Mouse (Mus musculus): Measurements from ENCODE around the gene Urgcp. TPM values are rescaled to one million over a fixed set of nuclear protein-coding genes. Genes with fewer than 3 reads are reported as not detected.
A peak's percentile ranks its signal among the peaks of the same experiment; 100 is the strongest.

Gene Urgcp
- polyA plus RNA-seq, 1 experiment from 2014 or later = 37.6 TPM

GRCm38 (mm10) chr11:5780035-5780499 is 17.9 kb upstream of the Urgcp start:
- no peak overlapping the region for H3K27ac ChIP-seq
- H3K4me1 ChIP-seq = no peaks in the 10 kb centered on the region
- no peaks in the 10 kb centered on the region for H3K27me3 ChIP-seq (replicated peaks)
- H3K9me3 ChIP-seq = no peaks in the 10 kb centered on the region
- no peaks in the 10 kb centered on the region for H3K36me3 ChIP-seq (replicated peaks)
- H3K4me2 ChIP-seq = no peak overlapping the region
- WGBS = 94% methylated on average over 6 of the region's 6 CpGs
- no peak overlapping the region for H3K4me3 ChIP-seq
- H3K9ac ChIP-seq = no peak overlapping the region
- no peak for ATAC-seq (replicated peaks)

GRCm38 (mm10) chr11:5778481-5778880 is 16.3 kb upstream of the Urgcp start:
- Histone ChIP-seq H3K4me1 (no peaks in the 10 kb centered on the region), H3K4me2 (no peak overlapping the region), H3K36me3 (replicated peaks) (no peaks in the 10 kb centered on the region), H3K27me3 (replicated peaks) (no peaks in the 10 kb centered on the region), H3K9me3 (no peaks in the 10 kb centered on the region), H3K4me3 (no peak overlapping the region), H3K9ac (no peak overlapping the region), H3K27ac (no peak overlapping the region)
- 82% methylated on average over 2 of the region's 2 CpGs for WGBS
- ATAC-seq (replicated peaks) = no peak

- 91% methylated on average over 6 of the region's 6 CpGs for WGBS
- no peaks in the 10 kb centered on the region for H3K27me3 ChIP-seq (replicated peaks)
- no peaks in the 10 kb centered on the region for H3K9me3 ChIP-seq
- H3K36me3 ChIP-seq (replicated peaks) = peaks cover 9% of the 10 kb centered on the region; the same call in 1 of the 2 replicates
- no peak overlapping the region for H3K4me3 ChIP-seq
- H3K4me1 ChIP-seq = peaks cover 6% of the 10 kb centered on the region
- H3K27ac ChIP-seq = no peak overlapping the region
- no peak overlapping the region for H3K9ac ChIP-seq
- no peak for ATAC-seq (replicated peaks)
- H3K4me2 ChIP-seq = no peak overlapping the region
Observed at GRCm38 (mm10) chr11:5766019-5766418, 3.8 kb upstream of the Urgcp start.

- H3K36me3 ChIP-seq (replicated peaks) = 0 out of 2 replicates have a peak, but pooled peaks cover 3% of the 10 kb centered on the region
- H3K4me1 ChIP-seq = peaks cover 14% of the 10 kb centered on the region
- peak overlapping the region; percentile 74 for H3K4me2 ChIP-seq
- H3K27ac ChIP-seq = peak overlapping the region; percentile 96
- WGBS = 19% methylated on average over 6 of the region's 6 CpGs
- H3K4me3 ChIP-seq = peak overlapping the region; percentile 81
- no peaks in the 10 kb centered on the region for H3K27me3 ChIP-seq (replicated peaks)
- no peaks in the 10 kb centered on the region for H3K9me3 ChIP-seq
- ATAC-seq (replicated peaks) = peak; percentile 62
- peak overlapping the region; percentile 85 for H3K9ac ChIP-seq
Observed at GRCm38 (mm10) chr11:5762633-5762982, 432 bp upstream of the Urgcp start.

- H3K27me3 ChIP-seq (replicated peaks) = no peaks in the 10 kb centered on the region
- H3K4me3 ChIP-seq = no peak overlapping the region
- ATAC-seq (replicated peaks) = no peak
- no peaks in the 10 kb centered on the region for H3K9me3 ChIP-seq
- WGBS = 85% methylated on average over 2 of the region's 2 CpGs
- H3K27ac ChIP-seq = no peak overlapping the region
- H3K9ac ChIP-seq = no peak overlapping the region
- no peaks in the 10 kb centered on the region for H3K4me1 ChIP-seq
- H3K4me2 ChIP-seq = no peak overlapping the region
- no peaks in the 10 kb centered on the region for H3K36me3 ChIP-seq (replicated peaks)
Observed at GRCm38 (mm10) chr11:5753755-5754154, 8.4 kb downstream of the Urgcp start.

- no peak for ATAC-seq (replicated peaks)
Observed at GRCm38 (mm10) chr11:5744951-5745350, 17.2 kb downstream of the Urgcp start.

GRCm38 (mm10) chr11:5742106-5742505 is 20.1 kb downstream of the Urgcp start:
- Histone ChIP-seq H3K27ac (no peak overlapping the region), H3K4me3 (no peak overlapping the region), H3K4me1 (peaks cover 7% of the 10 kb centered on the region), H3K9me3 (no peaks in the 10 kb centered on the region), H3K9ac (no peak overlapping the region), H3K4me2 (no peak overlapping the region), H3K36me3 (replicated peaks) (no peaks in the 10 kb centered on the region), H3K27me3 (replicated peaks) (no peaks in the 10 kb centered on the region)
- WGBS = 76% methylated on average over 7 of the region's 7 CpGs
- no peak for ATAC-seq (replicated peaks)

More at GRCm38 (mm10) chr11:5744951-5745350, 17.2 kb downstream of the Urgcp start:
- H3K4me3 ChIP-seq = no peak overlapping the region
- WGBS = 72% methylated on average over 2 of the region's 2 CpGs
- no peak overlapping the region for H3K9ac ChIP-seq
- H3K27me3 ChIP-seq (replicated peaks) = no peaks in the 10 kb centered on the region
- no peak overlapping the region for H3K27ac ChIP-seq
- H3K9me3 ChIP-seq = no peaks in the 10 kb centered on the region
- no peaks in the 10 kb centered on the region for H3K36me3 ChIP-seq (replicated peaks)
- peaks cover 3% of the 10 kb centered on the region for H3K4me1 ChIP-seq
- H3K4me2 ChIP-seq = no peak overlapping the region

GRCm38 (mm10) chr11:5740965-5741627 is 21.1 kb downstream of the Urgcp start:
- peak overlapping the region; percentile 97 for H3K4me3 ChIP-seq
- WGBS = under 1% methylated on average over 39 of the region's 50 CpGs
- H3K4me2 ChIP-seq = peak overlapping the region; percentile 79
- peak overlapping the region; percentile 97 for H3K9ac ChIP-seq
- H3K27ac ChIP-seq = peak overlapping the region; percentile 82
- no peaks in the 10 kb centered on the region for H3K27me3 ChIP-seq (replicated peaks)
- peak; percentile 94 for ATAC-seq (replicated peaks)
- H3K9me3 ChIP-seq = no peaks in the 10 kb centered on the region
- no peaks in the 10 kb centered on the region for H3K36me3 ChIP-seq (replicated peaks)
- H3K4me1 ChIP-seq = peaks cover 7% of the 10 kb centered on the region

GRCm38 (mm10) chr11:5740599-5740964 is 21.6 kb downstream of the Urgcp start:
- 1% methylated on average over 26 of the region's 26 CpGs for WGBS

GRCm38 (mm10) chr11:5739846-5740245 is 22.3 kb downstream of the Urgcp start:
- 62% methylated on average over 3 of the region's 3 CpGs for WGBS
- ATAC-seq (replicated peaks) = no peak
- Histone ChIP-seq H3K27me3 (replicated peaks) (no peaks in the 10 kb centered on the region), H3K9me3 (no peaks in the 10 kb centered on the region), H3K4me1 (peaks cover 7% of the 10 kb centered on the region), H3K4me2 (peak overlapping the region; percentile 79), H3K27ac (no peak overlapping the region; the same call in 1 of the 2 replicates), H3K4me3 (peak overlapping the region; percentile 97), H3K36me3 (replicated peaks) (no peaks in the 10 kb centered on the region), H3K9ac (peak overlapping the region; percentile 18; the same call in 1 of the 2 replicates)

More at GRCm38 (mm10) chr11:5740599-5740964, 21.6 kb downstream of the Urgcp start:
- peak overlapping the region; percentile 97 for H3K4me3 ChIP-seq
- H3K4me2 ChIP-seq = peak overlapping the region; percentile 79
- no peaks in the 10 kb centered on the region for H3K9me3 ChIP-seq
- ATAC-seq (replicated peaks) = peak; percentile 85
- peak overlapping the region; percentile 82 for H3K27ac ChIP-seq
- peaks cover 7% of the 10 kb centered on the region for H3K4me1 ChIP-seq
- H3K27me3 ChIP-seq (replicated peaks) = no peaks in the 10 kb centered on the region
- H3K9ac ChIP-seq = peak overlapping the region; percentile 97
- H3K36me3 ChIP-seq (replicated peaks) = no peaks in the 10 kb centered on the region

- no peak for ATAC-seq (replicated peaks)
- H3K27me3 ChIP-seq (replicated peaks) = no peaks in the 10 kb centered on the region
Observed at GRCm38 (mm10) chr11:5738888-5739632, 23.1 kb downstream of the Urgcp start.

GRCm38 (mm10) chr11:5737137-5737536 is 25.0 kb downstream of the Urgcp start:
- H3K4me2 ChIP-seq = no peak overlapping the region
- no peak overlapping the region for H3K27ac ChIP-seq
- ATAC-seq (replicated peaks) = no peak
- WGBS = 93% methylated on average over 5 of the region's 5 CpGs
- H3K9me3 ChIP-seq = no peaks in the 10 kb centered on the region
- H3K36me3 ChIP-seq (replicated peaks) = no peaks in the 10 kb centered on the region
- H3K27me3 ChIP-seq (replicated peaks) = no peaks in the 10 kb centered on the region
- H3K4me3 ChIP-seq = no peak overlapping the region
- H3K9ac ChIP-seq = no peak overlapping the region
- H3K4me1 ChIP-seq = peaks cover 7% of the 10 kb centered on the region

More at GRCm38 (mm10) chr11:5738888-5739632, 23.1 kb downstream of the Urgcp start:
- no peak overlapping the region for H3K4me2 ChIP-seq
- H3K27ac ChIP-seq = no peak overlapping the region
- peaks cover 7% of the 10 kb centered on the region for H3K4me1 ChIP-seq
- WGBS = 74% methylated on average over 5 of the region's 5 CpGs
- H3K36me3 ChIP-seq (replicated peaks) = no peaks in the 10 kb centered on the region
- H3K9me3 ChIP-seq = no peaks in the 10 kb centered on the region
- no peak overlapping the region for H3K9ac ChIP-seq
- no peak overlapping the region for H3K4me3 ChIP-seq
